Mouse (Mus musculus): ENCODE measurements around the gene Fam92a. TPM values are rescaled to one million over a fixed set of nuclear protein-coding genes. Genes with fewer than 3 reads are reported as not detected.
A peak's percentile ranks its signal among the peaks of the same experiment; 100 is the strongest.
"Not testable (repeated sequence)": the region's sequence is repeated elsewhere in the genome, so short reads cannot be mapped to it uniquely, and the experiment has no call there.

Fam92a gene
- 82.6 and 99.3 TPM in 2 replicates for polyA plus RNA-seq (2015; fragmentation: Nextera tagmentation; extraction: Ambion mirVana)

DNA sequence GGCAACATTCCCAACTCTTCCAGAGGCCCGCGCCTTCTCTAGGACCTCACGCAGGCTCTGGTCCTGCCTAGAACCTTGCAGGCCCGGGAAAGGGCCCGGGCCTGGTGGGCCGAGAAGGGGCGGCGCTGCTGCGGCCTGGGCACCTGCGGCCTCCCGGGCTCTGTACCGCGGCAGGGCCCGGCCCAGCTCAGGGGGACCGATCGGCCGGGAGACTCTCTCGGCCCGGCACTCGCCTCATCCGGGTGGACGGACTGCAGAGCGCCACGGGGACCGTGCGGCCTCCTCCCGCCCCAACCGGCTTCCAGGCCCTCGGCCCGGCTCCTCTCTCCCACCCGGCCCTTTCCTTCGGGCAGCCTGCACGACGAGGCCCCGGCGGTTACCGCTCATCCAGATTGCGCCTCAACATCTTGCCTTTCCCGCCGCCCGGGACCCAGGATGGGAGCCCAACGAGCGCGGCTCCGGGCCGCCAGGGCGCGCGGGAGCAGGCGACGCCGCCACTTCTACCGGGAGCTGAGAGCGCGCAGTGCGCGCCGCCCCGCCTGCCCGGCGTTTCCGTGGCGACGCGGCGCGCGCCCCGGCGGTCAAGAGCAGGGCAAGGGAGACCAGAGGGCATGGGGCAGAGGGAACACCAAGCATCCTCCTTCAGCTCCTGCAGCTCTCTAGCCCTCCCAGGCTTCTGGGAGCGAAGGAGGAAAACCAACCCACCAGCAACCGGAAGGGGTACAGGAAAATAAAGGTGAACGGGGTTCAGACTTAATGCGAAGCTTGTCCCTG is at the start of gene Fam92a:
Gene Fam92a (minus strand): TSS at position 698 of the 774 bp plus-strand sequence.
- peak; percentile 94 for ATAC-seq
- H3K9me3 ChIP-seq (ENCODE audit: control insufficient read depth, low read length): no peaks in the 10 kb centered on the region
- H3K9ac ChIP-seq (ENCODE audit: low read depth, low read length): peak within 1 kb of the TSS; percentile 99
- H3K27ac ChIP-seq (ENCODE audit: low read depth, low read length): peak within 1 kb of the TSS; percentile 90
- under 1% methylated on average over 64 of the region's 74 CpGs for WGBS
- H3K4me2 ChIP-seq (ENCODE audit: low read length): peak within 1 kb of the TSS; percentile 85
- peaks cover 9% of the 10 kb centered on the region for H3K36me3 ChIP-seq (ENCODE audit: control insufficient read depth, insufficient read depth, low read length)
- peaks cover 8% of the 10 kb centered on the region for H3K4me1 ChIP-seq (ENCODE audit: control insufficient read depth, insufficient read depth, low read depth, low read length)
- H3K4me3 ChIP-seq (ENCODE audit: low read length): peak within 1 kb of the TSS; percentile 63
- no peaks in the 10 kb centered on the region for H3K27me3 ChIP-seq (replicated peaks; ENCODE audit: control insufficient read depth, insufficient read depth, low read length)

DNA sequence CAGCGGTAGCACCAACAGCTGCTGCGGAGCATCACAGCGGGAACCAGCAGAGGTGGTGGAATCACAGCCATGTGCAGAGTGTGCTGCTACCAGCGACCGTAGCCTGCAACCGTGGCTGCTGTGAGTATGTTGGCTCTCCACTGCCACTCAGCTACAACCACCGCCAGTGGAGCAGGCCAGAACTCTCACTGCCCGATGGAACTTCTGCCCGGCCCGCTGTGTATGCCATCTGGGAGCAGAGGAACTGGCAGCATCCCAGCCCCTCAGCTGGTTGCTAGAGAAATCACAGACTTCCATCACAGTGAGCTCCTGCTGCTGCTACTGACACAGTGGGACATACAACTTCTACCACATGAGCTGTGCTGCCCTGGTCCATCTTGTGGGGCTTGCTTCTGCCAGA is 7.2 kb upstream of the Fam92a start:
- Histone ChIP-seq H3K4me3 (ENCODE audit: low read length) (no peak overlapping the region), H3K36me3 (ENCODE audit: control insufficient read depth, insufficient read depth, low read length) (no peaks in the 10 kb centered on the region), H3K9ac (ENCODE audit: low read depth, low read length) (no peak overlapping the region), H3K27ac (ENCODE audit: low read depth, low read length) (no peak overlapping the region), H3K27me3 (replicated peaks; ENCODE audit: control insufficient read depth, insufficient read depth, low read length) (no peaks in the 10 kb centered on the region), H3K9me3 (ENCODE audit: control insufficient read depth, low read length) (no peaks in the 10 kb centered on the region), H3K4me1 (ENCODE audit: control insufficient read depth, insufficient read depth, low read depth, low read length) (no peaks in the 10 kb centered on the region), H3K4me2 (ENCODE audit: low read length) (no peak overlapping the region)
- peak; percentile 52; the same call in 1 of the 2 replicates for ATAC-seq
- 85% methylated on average over 10 of the region's 10 CpGs for WGBS

DNA sequence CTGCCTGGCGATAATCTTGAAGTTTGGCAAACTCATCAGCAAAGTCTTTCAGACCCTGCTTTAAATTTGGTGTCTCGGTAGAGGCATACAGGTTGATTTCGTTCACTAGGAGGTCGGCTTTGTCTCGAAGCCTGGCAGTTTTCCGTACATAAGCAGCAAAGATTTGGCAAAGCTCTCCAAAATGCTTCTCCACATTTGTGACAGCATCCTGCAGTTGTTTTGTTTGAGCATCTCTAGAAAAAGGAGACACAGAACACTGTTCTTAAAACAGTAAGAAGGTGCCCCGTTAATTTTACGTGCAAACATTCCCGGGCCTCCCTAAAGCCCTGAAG is 863 bp downstream of the Fam92a start:
- peaks cover 13% of the 10 kb centered on the region for H3K36me3 ChIP-seq (ENCODE audit: control insufficient read depth, insufficient read depth, low read length)
- no peaks in the 10 kb centered on the region for H3K9me3 ChIP-seq (ENCODE audit: control insufficient read depth, low read length)
- peak overlapping the region; percentile 90 for H3K27ac ChIP-seq (ENCODE audit: low read depth, low read length)
- ATAC-seq: no peak
- H3K9ac ChIP-seq (ENCODE audit: low read depth, low read length): peak overlapping the region; percentile 99
- no peaks in the 10 kb centered on the region for H3K27me3 ChIP-seq (replicated peaks; ENCODE audit: control insufficient read depth, insufficient read depth, low read length)
- H3K4me3 ChIP-seq (ENCODE audit: low read length): peak overlapping the region; percentile 63
- peak overlapping the region; percentile 85 for H3K4me2 ChIP-seq (ENCODE audit: low read length)
- 9% methylated on average over 9 of the region's 9 CpGs for WGBS
- peaks cover 8% of the 10 kb centered on the region for H3K4me1 ChIP-seq (ENCODE audit: control insufficient read depth, insufficient read depth, low read depth, low read length)

DNA sequence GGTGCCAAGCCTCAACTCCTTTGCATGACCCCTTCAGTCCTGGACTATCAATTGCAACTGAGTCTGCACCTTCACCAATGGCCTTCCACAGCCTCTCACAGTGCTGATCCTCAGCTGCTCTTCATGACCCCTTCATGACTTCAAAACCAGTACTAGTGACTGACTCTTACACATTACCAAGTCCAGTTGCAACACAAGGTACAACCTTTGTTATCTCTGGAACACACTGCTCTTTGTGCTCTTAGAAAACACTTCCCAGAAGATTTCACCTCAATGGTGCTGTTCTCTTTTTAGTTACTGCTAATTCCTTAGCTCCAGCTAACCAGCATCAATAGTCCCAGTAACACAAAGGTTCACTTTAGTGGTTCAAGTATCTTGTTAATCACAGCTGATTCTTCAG is 24.2 kb downstream of the Fam92a start:
- no peak for ATAC-seq
- H3K27ac ChIP-seq (ENCODE audit: low read depth, low read length): no peak overlapping the region
- H3K9me3 ChIP-seq (ENCODE audit: control insufficient read depth, low read length): 0 out of 2 replicates have a peak, but pooled peaks cover 5% of the 10 kb centered on the region
- H3K4me2 ChIP-seq (ENCODE audit: low read length): no peak overlapping the region
- no peak overlapping the region for H3K4me3 ChIP-seq (ENCODE audit: low read length)
- H3K9ac ChIP-seq (ENCODE audit: low read depth, low read length): no peak overlapping the region
- peaks cover 15% of the 10 kb centered on the region for H3K36me3 ChIP-seq (ENCODE audit: control insufficient read depth, insufficient read depth, low read length)
- H3K27me3 ChIP-seq (replicated peaks; ENCODE audit: control insufficient read depth, insufficient read depth, low read length): no peaks in the 10 kb centered on the region
- H3K4me1 ChIP-seq (ENCODE audit: control insufficient read depth, insufficient read depth, low read depth, low read length): no peaks in the 10 kb centered on the region

DNA sequence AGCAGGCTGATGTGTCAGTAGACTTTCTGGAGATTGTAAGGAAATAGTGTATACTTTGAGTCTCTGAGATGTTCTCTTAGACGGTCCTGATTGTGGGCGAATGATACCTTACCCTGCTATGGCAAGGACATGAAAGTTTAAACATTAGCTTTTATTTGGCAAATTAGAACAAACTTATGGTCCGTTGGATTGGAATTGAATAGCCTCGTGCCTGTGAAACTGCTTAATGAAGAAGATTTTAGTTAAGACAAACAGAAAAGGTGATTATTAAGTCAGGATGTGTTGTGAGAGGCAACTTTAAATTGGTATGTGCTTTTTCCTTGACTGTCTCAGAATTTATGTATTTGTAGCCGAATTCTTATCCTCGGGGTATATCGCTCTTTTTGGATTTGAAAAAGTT is 30.3 kb downstream of the Fam92a start:
- 89% methylated on average over 6 of the region's 7 CpGs for WGBS

DNA sequence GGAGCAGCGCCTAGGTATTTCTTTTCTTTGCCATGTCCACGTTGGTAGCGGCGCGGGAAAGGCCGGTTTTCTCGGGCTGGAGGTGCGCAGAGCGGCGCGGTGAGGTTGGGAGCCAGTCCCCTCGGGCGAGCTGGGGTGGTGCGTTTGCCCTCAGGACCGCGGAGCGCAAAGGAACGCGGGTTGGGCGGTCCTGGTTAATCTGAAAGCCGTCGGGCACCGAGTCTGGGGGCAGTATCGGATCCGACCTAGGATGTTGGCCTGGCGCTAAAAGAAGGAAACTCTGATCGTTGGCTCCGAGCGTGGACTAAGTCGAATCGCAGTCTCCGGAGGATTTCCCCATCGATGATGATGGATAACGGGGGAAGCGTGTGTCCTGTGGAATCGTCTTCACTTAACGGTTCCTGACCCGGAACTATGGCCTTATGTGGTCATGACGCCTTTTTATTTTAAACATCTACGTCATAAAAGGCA is 31.2 kb downstream of the Fam92a start:
- WGBS: 9% methylated on average over 21 of the region's 40 CpGs
- not testable (repeated sequence) for H3K4me1 ChIP-seq (ENCODE audit: control insufficient read depth, insufficient read depth, low read depth, low read length); H3K36me3 ChIP-seq (ENCODE audit: control insufficient read depth, insufficient read depth, low read length); H3K9me3 ChIP-seq (ENCODE audit: control insufficient read depth, low read length); H3K27me3 ChIP-seq (replicated peaks; ENCODE audit: control insufficient read depth, insufficient read depth, low read length)
- Histone ChIP-seq H3K4me2 (ENCODE audit: low read length) (peak overlapping the region; percentile 45), H3K27ac (ENCODE audit: low read depth, low read length) (peak overlapping the region; percentile 23; the same call in 1 of the 2 replicates), H3K9ac (ENCODE audit: low read depth, low read length) (peak overlapping the region; percentile 57), H3K4me3 (ENCODE audit: low read length) (peak overlapping the region; percentile 46)
- ATAC-seq: peak; percentile 84; the same call in 1 of the 2 replicates

More for the DNA sequence above, 30.3 kb downstream of the Fam92a start:
- H3K9ac ChIP-seq (ENCODE audit: low read depth, low read length); H3K27ac ChIP-seq (ENCODE audit: low read depth, low read length); H3K9me3 ChIP-seq (ENCODE audit: control insufficient read depth, low read length); ATAC-seq; H3K4me1 ChIP-seq (ENCODE audit: control insufficient read depth, insufficient read depth, low read depth, low read length); H3K27me3 ChIP-seq (replicated peaks; ENCODE audit: control insufficient read depth, insufficient read depth, low read length); H3K36me3 ChIP-seq (ENCODE audit: control insufficient read depth, insufficient read depth, low read length); H3K4me3 ChIP-seq (ENCODE audit: low read length): not testable (repeated sequence)
- H3K4me2 ChIP-seq (ENCODE audit: low read length): peak overlapping the region; percentile 21

DNA sequence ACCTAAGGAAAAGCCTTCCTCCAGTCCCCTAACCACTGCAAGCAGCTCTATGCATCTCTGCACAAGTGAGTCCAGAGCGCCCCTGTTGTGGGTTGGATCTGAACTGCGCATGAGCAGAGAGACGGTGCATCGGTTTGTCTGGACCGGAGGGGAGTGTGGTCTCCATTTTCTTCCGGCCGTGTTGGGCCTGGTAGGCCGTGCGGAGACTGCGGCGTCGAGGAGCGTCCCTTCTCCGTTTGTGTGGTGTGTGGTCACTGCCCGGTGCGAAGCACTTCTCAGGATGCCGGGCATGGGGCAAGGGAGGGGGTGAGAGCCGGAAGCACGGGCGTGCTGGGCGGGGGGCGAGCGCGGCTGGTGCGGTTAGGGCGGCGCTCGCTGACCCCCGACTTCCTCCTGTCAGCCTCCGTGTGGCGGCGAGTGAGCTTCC is 31.7 kb downstream of the Fam92a start, which contains the start of gene Rbm12b1:
Gene Rbm12b1 (plus strand): TSS at position 124 of the 427 bp plus-strand sequence.
- Histone ChIP-seq H3K4me3 (ENCODE audit: low read length) (peak within 1 kb of the TSS; percentile 46), H3K27ac (ENCODE audit: low read depth, low read length) (peak within 1 kb of the TSS; percentile 80), H3K4me2 (ENCODE audit: low read length) (peak within 1 kb of the TSS; percentile 50), H3K9ac (ENCODE audit: low read depth, low read length) (peak within 1 kb of the TSS; percentile 57)
- H3K4me1 ChIP-seq (ENCODE audit: control insufficient read depth, insufficient read depth, low read depth, low read length); H3K9me3 ChIP-seq (ENCODE audit: control insufficient read depth, low read length); H3K36me3 ChIP-seq (ENCODE audit: control insufficient read depth, insufficient read depth, low read length); H3K27me3 ChIP-seq (replicated peaks; ENCODE audit: control insufficient read depth, insufficient read depth, low read length): not testable (repeated sequence)
- peak; percentile 100 for ATAC-seq
- 0% methylated on average over 16 of the region's 32 CpGs for WGBS

Other genes starting within 250 kb of the Fam92a start
- 0.39 and 0.44 TPM in 2 replicates for gene Gm10604, start 190.8 kb downstream of the Fam92a start, polyA plus RNA-seq (2015; fragmentation: Nextera tagmentation; extraction: Ambion mirVana)
- gene Rbm12b2, start 82.6 kb downstream of the Fam92a start, polyA plus RNA-seq (2015; fragmentation: Nextera tagmentation; extraction: Ambion mirVana): 11.8 and 12.6 TPM in 2 replicates
- 8.1 and 8.4 TPM in 2 replicates for gene Rbm12b1, start 31.8 kb downstream of the Fam92a start, polyA plus RNA-seq (2015; fragmentation: Nextera tagmentation; extraction: Ambion mirVana)